Mouse (Mus musculus) forebrain, embryonic 16.5 days (tissue): Measurements from ENCODE around the gene Gm8267. TPM values are rescaled to one million over a fixed set of nuclear protein-coding genes. Genes with fewer than 3 reads are reported as not detected.
"Not testable (repeated sequence)": the region's sequence is repeated elsewhere in the genome, so short reads cannot be mapped to it uniquely, and the experiment has no call there.

Source experiments
- ATAC-seq: fragments of 200-750 bp; cut with Nextera tagmentation; 2 replicates; pipeline ENCODE4 v1.8.0; 2017; ENCODE audit warnings: mild to moderate bottlenecking, moderate library complexity
- H3K27ac ChIP-seq: fragments of 300-500 bp; sonication (generic); 2 replicates; pipeline ENCODE4 v1.5.1; 2014; ENCODE audit warnings: low read length, control low read depth
- H3K27me3 ChIP-seq: fragments of 300-500 bp; sonication (generic); replicated peaks from 2 replicates; pipeline ENCODE4 v1.6.1; 2014; ENCODE audit warnings: low read length; ENCODE audit not compliant: control insufficient read depth, insufficient read depth
- H3K36me3 ChIP-seq: fragments of 300-500 bp; sonication (generic); 2 replicates; pipeline ENCODE4 v1.6.1; 2014; ENCODE audit not compliant: control insufficient read depth, insufficient read depth
- H3K4me1 ChIP-seq: fragments of 300-500 bp; sonication (generic); replicated peaks from 2 replicates; pipeline ENCODE4 v1.6.1; 2014; ENCODE audit warnings: low read length; ENCODE audit not compliant: control insufficient read depth, insufficient read depth
- H3K4me2 ChIP-seq: fragments of 300-500 bp; sonication (generic); 2 replicates; pipeline ENCODE4 v1.6.1; 2014; ENCODE audit warnings: mild to moderate bottlenecking, low read length, control low read depth
- H3K4me3 ChIP-seq: fragments of 300-500 bp; sonication (generic); replicated peaks from 2 replicates; pipeline ENCODE4 v1.5.1; 2014; ENCODE audit warnings: mild to moderate bottlenecking, low read length, control low read depth
- H3K9ac ChIP-seq: fragments of 300-500 bp; sonication (generic); replicated peaks from 2 replicates; pipeline ENCODE4 v1.6.1; 2014; ENCODE audit warnings: low read depth, low read length, control low read depth
- H3K9me3 ChIP-seq: fragments of 300-500 bp; sonication (generic); 2 replicates; pipeline ENCODE4 v1.6.1; 2016; ENCODE audit warnings: low read length; ENCODE audit not compliant: control insufficient read depth
- WGBS: fragments of 180-500 bp; shearing (Covaris S2); extraction: QIAGEN DNeasy Blood & Tissue Kit; methylation state at CpG from one replicate; pipeline ENCODE4 v1.1.7; 2014; 5-methylcytosine and 5-hydroxymethylcytosine counted together
- polyA plus RNA-seq: library from polyadenylated mRNA; unstranded; fragments of >200 nt; fragmentation: Nextera tagmentation; extraction: Ambion mirVana; gene quantifications from 2 replicates; pipeline ENCODE4 v1.2.1, GENCODE M21; 2015

The Gm8267 gene
- polyA plus RNA-seq, result not detected in 2 replicates

GRCm38 (mm10) chr14:44750240-44750639, at the start of gene Gm8267:
Gm8267 (minus strand) TSS chr14:44750340.
- H3K9ac ChIP-seq, result no peak within 1 kb of the TSS
- H3K27ac ChIP-seq, result no peak within 1 kb of the TSS
- ATAC-seq, result no peak
- 87% methylated on average over 3 of the region's 3 CpGs for WGBS
- H3K36me3 ChIP-seq, result no peaks in the 10 kb centered on the region
- H3K4me1 ChIP-seq, result no peaks in the 10 kb centered on the region
- H3K4me3 ChIP-seq, result no peak within 1 kb of the TSS
- no peaks in the 10 kb centered on the region for H3K9me3 ChIP-seq
- no peak within 1 kb of the TSS for H3K4me2 ChIP-seq
- no peaks in the 10 kb centered on the region for H3K27me3 ChIP-seq

- H3K4me3 ChIP-seq, ATAC-seq, H3K27ac ChIP-seq, H3K4me1 ChIP-seq, H3K9ac ChIP-seq, H3K36me3 ChIP-seq, H3K27me3 ChIP-seq, H3K9me3 ChIP-seq, H3K4me2 ChIP-seq: not testable (repeated sequence)
- 81% methylated on average over 2 of the region's 2 CpGs for WGBS
Measured at GRCm38 (mm10) chr14:44789537-44790382, 39.6 kb upstream of the Gm8267 start.

- not testable (repeated sequence) for H3K36me3 ChIP-seq, ATAC-seq, H3K9me3 ChIP-seq, H3K4me1 ChIP-seq, H3K4me3 ChIP-seq, H3K27ac ChIP-seq, H3K4me2 ChIP-seq, H3K9ac ChIP-seq, H3K27me3 ChIP-seq
- 65% methylated on average over 1 of the region's 1 CpGs for WGBS
Measured at GRCm38 (mm10) chr14:44742789-44743188, 7.4 kb downstream of the Gm8267 start.

- not testable (repeated sequence) for ATAC-seq, H3K9me3 ChIP-seq, H3K9ac ChIP-seq, H3K27ac ChIP-seq, H3K4me2 ChIP-seq, H3K4me1 ChIP-seq, H3K36me3 ChIP-seq, H3K4me3 ChIP-seq, H3K27me3 ChIP-seq
Measured at GRCm38 (mm10) chr14:44730711-44731110, 19.4 kb downstream of the Gm8267 start.

GRCm38 (mm10) chr14:44706356-44706755, 43.8 kb downstream of the Gm8267 start, which contains the start of gene Gm8257:
Gm8257 (minus strand) TSS chr14:44706456.
- WGBS, result 88% methylated on average over 3 of the region's 3 CpGs
- not testable (repeated sequence) for H3K4me2 ChIP-seq, H3K4me3 ChIP-seq, H3K27me3 ChIP-seq, H3K4me1 ChIP-seq, H3K36me3 ChIP-seq, H3K9ac ChIP-seq, ATAC-seq, H3K9me3 ChIP-seq, H3K27ac ChIP-seq

Other genes starting within 250 kb of the Gm8267 start
- gene Gm17093, start 232.1 kb downstream of the Gm8267 start, polyA plus RNA-seq, result not detected in 2 replicates
- not detected in 2 replicates for gene Gm8247, start 167.2 kb downstream of the Gm8267 start, polyA plus RNA-seq
- not detected in 2 replicates for gene Gm5624, start 122.4 kb downstream of the Gm8267 start, polyA plus RNA-seq
- gene Gm8257, start 43.9 kb downstream of the Gm8267 start, polyA plus RNA-seq, result not detected in 2 replicates
- 0.63 and 0.68 TPM in 2 replicates for gene Ptgdr, start 109.0 kb upstream of the Gm8267 start, polyA plus RNA-seq
- gene Ptger2, start 237.9 kb upstream of the Gm8267 start, polyA plus RNA-seq, result 0.40 and 0.47 TPM in 2 replicates